Mouse (Mus musculus) bone marrow, adult 2 months (tissue): ENCODE data around the gene Umad1.

Source experiments
- CTCF ChIP-seq: fragments of 200-500 bp; IDR thresholded peaks from 2 replicates; pipeline ENCODE4 v1.5.1; 2011; ENCODE audit warnings: low read length, control low read depth; ENCODE audit not compliant: control insufficient read depth, insufficient read depth
- POLR2A ChIP-seq: fragments of 200-500 bp; IDR thresholded peaks from 2 replicates; pipeline ENCODE4 v1.6.1; 2011; ENCODE audit warnings: low read depth, mild to moderate bottlenecking, control low read depth, low read length, borderline replicate concordance; ENCODE audit not compliant: control insufficient read depth

GRCm38 (mm10) chr6:8343271-8343670, 84.2 kb downstream of the Umad1 start:
- TF ChIP-seq CTCF (no peak), POLR2A (no peak)
